Mouse (Mus musculus): ENCODE measurements around the gene Aagab.

The Aagab gene

GRCm38 (mm10) chr9:63644011-63644410, 41.6 kb downstream of the Aagab start:
- DNase-seq (ENCODE audit: inconsistent age in 2 of 2, low spot score in 1 of 2), result no peak

GRCm38 (mm10) chr9:63645084-63645483, 42.6 kb downstream of the Aagab start:
- DNase-seq (ENCODE audit: inconsistent age in 2 of 2, low spot score in 1 of 2), result peak in 1 of 2 experiments; percentile 22

GRCm38 (mm10) chr9:63647581-63648519, 45.4 kb downstream of the Aagab start:
- peak in 1 of 2 experiments; percentile 48 for DNase-seq (ENCODE audit: inconsistent age in 2 of 2, low spot score in 1 of 2)

- no peak for DNase-seq (ENCODE audit: inconsistent age in 2 of 2, low spot score in 1 of 2)
Observed at GRCm38 (mm10) chr9:63648520-63648918, 46.1 kb downstream of the Aagab start.

- peak; percentile 51 to 75 for DNase-seq (ENCODE audit: inconsistent age in 2 of 2, low spot score in 1 of 2)
Observed at GRCm38 (mm10) chr9:63649841-63650545, 47.5 kb downstream of the Aagab start.

GRCm38 (mm10) chr9:63650905-63651304, 48.4 kb downstream of the Aagab start:
- peak; percentile 5 to 50 for DNase-seq (ENCODE audit: inconsistent age in 2 of 2, low spot score in 1 of 2)

GRCm38 (mm10) chr9:63651594-63651993, 49.1 kb downstream of the Aagab start:
- peak in 1 of 2 experiments; percentile 56 for DNase-seq (ENCODE audit: inconsistent age in 2 of 2, low spot score in 1 of 2)

- peak in 1 of 2 experiments; percentile 5 for DNase-seq (ENCODE audit: inconsistent age in 2 of 2, low spot score in 1 of 2)
Observed at GRCm38 (mm10) chr9:63653666-63654065, 51.2 kb downstream of the Aagab start.

GRCm38 (mm10) chr9:63654575-63654974, 52.1 kb downstream of the Aagab start:
- DNase-seq (ENCODE audit: inconsistent age in 2 of 2, low spot score in 1 of 2), result no peak

- DNase-seq (ENCODE audit: inconsistent age in 2 of 2, low spot score in 1 of 2), result no peak
Observed at GRCm38 (mm10) chr9:63655092-63655491, 52.6 kb downstream of the Aagab start.

GRCm38 (mm10) chr9:63657167-63657566, 54.7 kb downstream of the Aagab start:
- DNase-seq (ENCODE audit: inconsistent age in 2 of 2, low spot score in 1 of 2), result peak; percentile 45 to 69

- no peak for DNase-seq (ENCODE audit: inconsistent age in 2 of 2, low spot score in 1 of 2)
Observed at GRCm38 (mm10) chr9:63658436-63658835, 56.0 kb downstream of the Aagab start.

GRCm38 (mm10) chr9:63658970-63659371, 56.5 kb downstream of the Aagab start:
- DNase-seq (ENCODE audit: inconsistent age in 2 of 2, low spot score in 1 of 2), result peak in 1 of 2 experiments; percentile 64

- no peak for DNase-seq (ENCODE audit: inconsistent age in 2 of 2, low spot score in 1 of 2)
Observed at GRCm38 (mm10) chr9:63660061-63660460, 57.6 kb downstream of the Aagab start.

GRCm38 (mm10) chr9:63660691-63661090, 58.2 kb downstream of the Aagab start:
- no peak for DNase-seq (ENCODE audit: inconsistent age in 2 of 2, low spot score in 1 of 2)

- DNase-seq (ENCODE audit: inconsistent age in 2 of 2, low spot score in 1 of 2), result no peak
Observed at GRCm38 (mm10) chr9:63662759-63663158, 60.3 kb downstream of the Aagab start.

GRCm38 (mm10) chr9:63663222-63663621, 60.8 kb downstream of the Aagab start:
- no peak for DNase-seq (ENCODE audit: inconsistent age in 2 of 2, low spot score in 1 of 2)

- DNase-seq (ENCODE audit: inconsistent age in 2 of 2, low spot score in 1 of 2), result peak; percentile 72 to 87
Observed at GRCm38 (mm10) chr9:63664300-63664745, 61.9 kb downstream of the Aagab start.

GRCm38 (mm10) chr9:63664792-63665646, 62.6 kb downstream of the Aagab start:
- DNase-seq (ENCODE audit: inconsistent age in 2 of 2, low spot score in 1 of 2), result peak; percentile 63 to 85

GRCm38 (mm10) chr9:63666612-63667372, 64.3 kb downstream of the Aagab start:
- peak; percentile 64 to 81 for DNase-seq (ENCODE audit: inconsistent age in 2 of 2, low spot score in 1 of 2)
